Mouse (Mus musculus) forebrain, embryonic 11.5 days (tissue): Measurements from ENCODE around the gene Kcnj6. TPM values are rescaled to one million over a fixed set of nuclear protein-coding genes. Genes with fewer than 3 reads are reported as not detected.

Source experiments
- ATAC-seq: fragments of 200-750 bp; cut with Nextera tagmentation; replicated peaks from 2 replicates; pipeline ENCODE4 v1.8.0; 2017; ENCODE audit warnings: moderate TSS enrichment; ENCODE audit not compliant: low FRiP score
- DNase-seq: peaks from one replicate; pipeline ENCODE4 v3.0.0-alpha.2; 2017; ENCODE audit warnings: low spot score
- H3K27ac ChIP-seq: fragments of 300-500 bp; sonication (generic); 2 replicates; pipeline ENCODE4 v1.5.1; 2014; ENCODE audit warnings: low read depth, low read length
- H3K27me3 ChIP-seq: fragments of 300-500 bp; sonication (generic); 2 replicates; pipeline ENCODE4 v1.6.1; 2014; ENCODE audit warnings: mild to moderate bottlenecking, low read length, mixed read lengths; ENCODE audit not compliant: control insufficient read depth, insufficient read depth
- H3K36me3 ChIP-seq: fragments of 300-500 bp; sonication (generic); 2 replicates; pipeline ENCODE4 v1.6.1; 2014; ENCODE audit warnings: mild to moderate bottlenecking, low read length, moderate library complexity, mixed read lengths; ENCODE audit not compliant: control insufficient read depth, insufficient read depth
- H3K4me1 ChIP-seq: fragments of 300-500 bp; sonication (generic); replicated peaks from 2 replicates; pipeline ENCODE4 v1.6.1; 2014; ENCODE audit warnings: low read length, mixed read lengths; ENCODE audit not compliant: control insufficient read depth, insufficient read depth
- H3K4me2 ChIP-seq: fragments of 300-500 bp; sonication (generic); 2 replicates; pipeline ENCODE4 v1.6.1; 2014; ENCODE audit warnings: low read depth, mild to moderate bottlenecking, low read length, moderate library complexity, mixed read lengths; ENCODE audit not compliant: severe bottlenecking
- H3K4me3 ChIP-seq: fragments of 300-500 bp; sonication (generic); 2 replicates; pipeline ENCODE4 v1.5.1; 2014; ENCODE audit warnings: low read depth, low read length
- H3K9ac ChIP-seq: fragments of 300-500 bp; sonication (generic); 2 replicates; pipeline ENCODE4 v1.6.1; 2014; ENCODE audit warnings: low read length
- H3K9me3 ChIP-seq: fragments of 300-500 bp; sonication (generic); 2 replicates; pipeline ENCODE4 v1.6.1; 2016; ENCODE audit warnings: low read length, mixed read lengths; ENCODE audit not compliant: control insufficient read depth
- WGBS: fragments of 180-500 bp; shearing (Covaris S2); extraction: QIAGEN DNeasy Blood & Tissue Kit; methylation state at CpG from one replicate; pipeline ENCODE4 v1.1.7; 2014; 5-methylcytosine and 5-hydroxymethylcytosine counted together
- polyA plus RNA-seq: library from polyadenylated mRNA; unstranded; fragments of >200 nt; fragmentation: Nextera tagmentation; extraction: Ambion mirVana; gene quantifications from 2 replicates; pipeline ENCODE4 v1.2.1, GENCODE M21; 2014

Gene Kcnj6
- polyA plus RNA-seq, 1 experiment from 2014 or later: 0.27 TPM

DNA sequence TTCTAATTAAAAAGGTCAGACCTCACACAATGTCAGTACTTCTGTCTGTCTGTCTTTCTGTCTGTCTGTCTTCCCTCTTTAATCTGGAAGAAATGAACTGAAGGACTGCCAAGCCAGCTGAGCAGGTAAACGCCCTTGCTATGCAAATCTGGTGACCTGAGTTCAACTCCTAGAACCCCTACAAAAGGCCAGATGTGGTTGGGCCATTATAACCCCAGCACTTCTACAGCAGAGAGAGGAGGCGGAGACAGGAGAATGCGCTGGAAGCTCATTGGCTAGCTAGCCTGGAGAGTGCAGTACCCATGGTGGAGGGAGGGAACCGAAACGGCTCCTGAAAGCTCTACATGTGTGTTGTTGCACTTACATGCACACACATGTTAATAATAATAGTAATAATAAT, 141.5 kb downstream of the Kcnj6 start:
- Histone ChIP-seq H3K27ac (no peak overlapping the region), H3K9ac (no peak overlapping the region), H3K4me2 (no peak overlapping the region), H3K36me3 (no peaks in the 10 kb centered on the region), H3K27me3 (no peaks in the 10 kb centered on the region), H3K4me3 (no peak overlapping the region), H3K4me1 (no peaks in the 10 kb centered on the region), H3K9me3 (no peaks in the 10 kb centered on the region)
- ATAC-seq: no peak
- WGBS: 92% methylated on average over 5 of the region's 5 CpGs
- DNase-seq: no peak

DNA sequence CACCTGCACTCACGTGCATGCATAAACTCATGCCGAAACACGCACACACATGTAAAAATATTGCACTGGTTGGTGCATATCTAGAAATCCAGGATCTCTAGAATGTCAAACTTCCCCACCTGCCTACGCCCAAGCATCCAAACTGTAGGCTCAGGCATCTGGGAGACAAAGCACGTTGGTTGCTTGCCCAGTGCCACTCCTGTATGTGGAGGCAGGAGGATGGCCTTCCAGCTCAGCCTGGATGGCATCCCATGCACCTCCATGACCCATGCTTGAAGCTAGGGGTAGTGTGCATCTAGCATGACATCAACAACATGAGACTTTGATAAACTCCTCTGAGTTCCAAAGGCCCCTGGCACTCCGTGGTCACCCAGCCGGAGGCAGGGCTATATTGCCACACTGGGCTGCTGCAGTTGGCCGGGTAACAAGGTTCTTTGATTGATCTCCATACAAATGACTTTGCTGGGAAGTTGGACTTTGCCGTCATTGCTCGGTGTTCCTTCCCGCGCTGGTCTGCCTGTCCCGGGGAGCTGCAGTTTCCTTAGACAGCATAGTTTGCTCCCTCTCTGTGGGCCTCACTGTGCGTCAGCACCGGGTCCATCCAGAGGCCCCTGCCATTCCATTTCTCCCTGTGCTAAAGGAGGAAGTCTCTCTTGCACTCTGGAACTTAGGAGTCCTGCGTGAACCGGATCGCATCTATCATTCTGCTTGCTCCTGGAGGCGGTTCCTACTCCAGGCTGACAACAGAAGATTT, 144.9 kb downstream of the Kcnj6 start:
- 88% methylated on average over 19 of the region's 19 CpGs for WGBS
- no peak overlapping the region for H3K9ac ChIP-seq
- no peaks in the 10 kb centered on the region for H3K4me1 ChIP-seq
- H3K27ac ChIP-seq: no peak overlapping the region
- H3K27me3 ChIP-seq: no peaks in the 10 kb centered on the region
- H3K4me3 ChIP-seq: no peak overlapping the region
- no peak overlapping the region for H3K4me2 ChIP-seq
- no peaks in the 10 kb centered on the region for H3K36me3 ChIP-seq
- no peak for DNase-seq
- no peak for ATAC-seq
- no peaks in the 10 kb centered on the region for H3K9me3 ChIP-seq

DNA sequence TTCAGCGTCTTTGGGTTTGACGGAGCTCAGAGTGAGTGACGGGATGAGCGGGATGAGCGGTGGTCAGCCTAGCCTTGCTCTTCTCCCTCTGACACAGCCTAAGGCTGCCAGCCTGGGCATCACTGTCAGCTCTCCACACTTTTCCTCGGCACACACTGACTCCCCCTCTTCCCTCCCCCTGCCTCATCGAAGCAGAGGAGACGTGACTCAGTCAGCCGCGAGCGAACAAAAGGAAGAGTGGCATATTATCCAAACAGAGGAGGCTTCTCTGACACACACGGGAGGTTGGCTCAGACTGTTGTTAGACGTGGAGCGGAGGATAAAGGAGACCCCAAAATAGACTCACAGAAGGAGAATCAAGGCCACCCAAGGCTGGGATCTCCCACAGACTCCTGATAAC, 147.1 kb downstream of the Kcnj6 start:
- Histone ChIP-seq H3K27me3 (no peaks in the 10 kb centered on the region), H3K4me2 (no peak overlapping the region), H3K4me1 (no peaks in the 10 kb centered on the region), H3K9me3 (no peaks in the 10 kb centered on the region), H3K9ac (no peak overlapping the region), H3K27ac (no peak overlapping the region), H3K36me3 (no peaks in the 10 kb centered on the region), H3K4me3 (no peak overlapping the region)
- no peak for DNase-seq
- ATAC-seq: no peak
- WGBS: 60% methylated on average over 14 of the region's 14 CpGs

DNA sequence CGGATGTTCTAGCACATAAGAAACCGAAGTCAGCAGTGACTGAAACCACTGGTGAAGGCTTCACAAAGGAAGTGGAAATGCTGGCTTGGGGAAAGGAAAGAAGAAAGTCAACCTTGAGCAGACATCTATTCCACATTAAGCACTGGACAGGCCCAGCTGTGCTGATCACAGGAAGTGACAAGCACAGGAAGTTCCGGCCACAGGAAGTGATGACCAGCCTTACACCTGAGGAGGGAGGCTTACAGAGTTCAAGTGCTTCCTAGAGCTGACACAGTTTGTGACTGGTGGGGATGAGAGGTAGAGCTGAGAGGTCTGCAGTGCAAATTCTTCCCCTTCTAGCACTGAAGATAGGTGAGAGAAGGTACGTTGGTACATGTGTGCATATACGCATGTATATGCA, 151.5 kb downstream of the Kcnj6 start:
- no peaks in the 10 kb centered on the region for H3K9me3 ChIP-seq
- H3K9ac ChIP-seq: no peak overlapping the region
- no peak overlapping the region for H3K4me2 ChIP-seq
- H3K4me1 ChIP-seq: no peaks in the 10 kb centered on the region
- H3K27me3 ChIP-seq: no peaks in the 10 kb centered on the region
- ATAC-seq (no peak), DNase-seq (no peak)
- H3K36me3 ChIP-seq: no peaks in the 10 kb centered on the region
- 92% methylated on average over 5 of the region's 5 CpGs for whole genome bisulfite sequencing
- H3K27ac ChIP-seq: no peak overlapping the region
- no peak overlapping the region for H3K4me3 ChIP-seq

DNA sequence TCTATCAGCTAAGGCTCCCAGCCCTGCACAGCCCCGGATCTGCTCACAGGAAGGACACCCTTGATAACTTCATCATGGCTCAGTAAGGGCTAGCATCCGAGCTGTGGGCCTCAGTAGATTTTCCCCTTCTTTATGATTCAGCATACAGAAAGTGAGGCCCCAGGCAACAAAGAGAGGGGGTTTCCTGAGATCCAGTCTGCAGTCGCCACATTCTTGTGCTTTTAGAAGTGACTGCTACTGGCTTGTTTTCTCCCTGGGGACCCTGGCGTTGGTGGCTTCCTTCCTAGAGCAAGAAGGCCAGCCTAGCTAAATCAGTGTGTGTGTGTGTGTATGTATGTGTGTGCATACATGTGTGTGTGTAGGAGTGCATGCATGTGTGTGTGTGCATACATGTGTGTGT, 152.7 kb downstream of the Kcnj6 start:
- H3K27me3 ChIP-seq: no peaks in the 10 kb centered on the region
- H3K27ac ChIP-seq: no peak overlapping the region
- WGBS: 61% methylated on average over 4 of the region's 4 CpGs
- H3K4me1 ChIP-seq: no peaks in the 10 kb centered on the region
- no peak overlapping the region for H3K4me3 ChIP-seq
- no peaks in the 10 kb centered on the region for H3K36me3 ChIP-seq
- no peak overlapping the region for H3K9ac ChIP-seq
- H3K9me3 ChIP-seq: no peaks in the 10 kb centered on the region
- DNase-seq: no peak
- no peak for ATAC-seq
- no peak overlapping the region for H3K4me2 ChIP-seq

DNA sequence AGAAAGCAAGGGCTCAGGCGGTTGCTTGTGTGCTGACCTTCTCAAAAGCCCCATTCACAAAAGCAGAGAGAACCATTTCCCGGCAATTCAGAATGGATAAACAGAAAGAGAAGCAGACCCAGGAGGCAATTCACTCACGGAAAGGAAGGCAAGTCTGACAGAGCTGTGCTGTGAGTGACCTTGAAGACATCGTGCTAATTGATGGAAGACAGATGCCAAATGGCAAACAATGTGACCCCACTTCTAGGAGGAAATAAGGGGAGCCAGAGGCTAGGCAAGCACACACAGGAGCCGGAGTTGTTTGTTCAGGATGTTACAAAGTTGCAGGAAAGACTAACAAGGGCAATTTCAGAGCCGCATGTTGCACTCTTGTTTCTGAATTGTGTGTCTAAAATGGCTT, 158.1 kb downstream of the Kcnj6 start:
- no peaks in the 10 kb centered on the region for H3K4me1 ChIP-seq
- no peak overlapping the region for H3K9ac ChIP-seq
- no peaks in the 10 kb centered on the region for H3K36me3 ChIP-seq
- H3K4me2 ChIP-seq: no peak overlapping the region
- ATAC-seq: no peak
- H3K27ac ChIP-seq: no peak overlapping the region
- no peak for DNase-seq
- WGBS: 54% methylated on average over 6 of the region's 6 CpGs
- no peaks in the 10 kb centered on the region for H3K27me3 ChIP-seq
- H3K9me3 ChIP-seq: no peaks in the 10 kb centered on the region
- H3K4me3 ChIP-seq: no peak overlapping the region

DNA sequence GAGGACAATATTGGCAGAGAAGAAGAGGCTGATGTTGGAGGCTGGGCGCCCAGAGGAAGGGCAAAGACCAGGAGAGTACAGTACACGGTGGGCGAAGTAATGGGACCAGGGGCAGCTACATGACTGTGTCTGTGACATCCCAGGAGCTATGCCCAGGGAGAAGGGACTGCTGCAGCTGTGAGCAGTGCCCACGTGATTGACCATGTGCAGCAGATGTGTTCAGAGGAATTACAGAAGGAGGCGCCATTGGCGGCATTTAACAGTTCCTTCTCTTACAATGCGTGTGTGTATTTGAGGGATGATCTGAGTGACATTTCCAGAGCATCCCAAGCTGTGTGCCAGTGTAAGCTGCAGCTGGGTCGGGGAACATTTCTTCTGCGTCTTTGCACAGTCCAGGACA, 159.6 kb downstream of the Kcnj6 start:
- no peak overlapping the region for H3K27ac ChIP-seq
- no peaks in the 10 kb centered on the region for H3K36me3 ChIP-seq
- no peak for ATAC-seq
- WGBS: 85% methylated on average over 9 of the region's 9 CpGs
- H3K4me1 ChIP-seq: no peaks in the 10 kb centered on the region
- H3K4me2 ChIP-seq: no peak overlapping the region
- no peaks in the 10 kb centered on the region for H3K9me3 ChIP-seq
- no peak for DNase-seq
- no peaks in the 10 kb centered on the region for H3K27me3 ChIP-seq
- no peak overlapping the region for H3K4me3 ChIP-seq
- H3K9ac ChIP-seq: no peak overlapping the region

DNA sequence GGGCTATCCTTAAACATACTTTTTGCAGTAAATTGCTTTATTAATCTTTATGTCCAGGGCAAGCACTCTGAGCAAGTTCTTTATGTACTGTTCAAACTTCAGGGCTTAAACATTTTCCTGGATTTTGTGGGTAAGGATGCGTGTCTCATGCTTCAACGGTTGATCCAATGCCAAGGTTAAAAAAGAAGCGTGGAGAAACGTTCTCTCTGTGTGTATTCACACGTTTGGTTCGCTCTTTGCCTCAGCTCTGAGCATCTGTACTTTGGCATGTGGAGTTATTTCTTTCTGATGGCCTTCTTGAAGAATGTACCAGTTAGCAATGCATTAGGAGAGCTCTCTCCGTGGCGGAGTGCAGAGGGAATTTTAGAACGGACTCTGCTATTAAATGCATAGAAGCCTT, 163.0 kb downstream of the Kcnj6 start:
- H3K4me3 ChIP-seq: no peak overlapping the region
- ATAC-seq: no peak
- no peak overlapping the region for H3K27ac ChIP-seq
- WGBS: 93% methylated on average over 9 of the region's 9 CpGs
- no peak overlapping the region for H3K4me2 ChIP-seq
- no peak overlapping the region for H3K9ac ChIP-seq
- H3K9me3 ChIP-seq: no peaks in the 10 kb centered on the region
- H3K27me3 ChIP-seq: no peaks in the 10 kb centered on the region
- no peaks in the 10 kb centered on the region for H3K36me3 ChIP-seq
- H3K4me1 ChIP-seq: no peaks in the 10 kb centered on the region
- no peak for DNase-seq

DNA sequence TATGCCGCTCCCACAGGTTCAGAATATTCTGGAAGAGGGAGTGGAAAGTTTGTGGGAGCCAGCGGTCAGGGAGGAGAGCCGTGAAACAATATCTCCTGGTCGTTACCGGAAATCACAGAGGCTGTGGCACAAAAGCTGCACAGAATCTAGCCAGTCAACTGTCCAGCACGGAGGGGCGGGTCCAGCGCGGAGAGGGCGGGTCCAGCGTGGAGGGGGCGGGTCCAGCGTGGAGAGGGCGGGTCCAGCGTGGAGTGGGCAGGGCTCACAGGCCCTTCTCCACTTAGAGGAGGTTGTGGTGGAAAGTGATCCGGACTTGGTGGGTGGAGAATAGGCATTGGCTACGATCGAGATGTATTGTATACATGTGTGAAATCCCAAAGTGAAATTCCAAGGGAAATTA, 169.3 kb downstream of the Kcnj6 start:
- H3K9ac ChIP-seq: no peak overlapping the region
- 91% methylated on average over 18 of the region's 18 CpGs for WGBS

More for the DNA sequence above, 169.3 kb downstream of the Kcnj6 start:
- no peak for ATAC-seq
- H3K36me3 ChIP-seq: no peaks in the 10 kb centered on the region
- no peaks in the 10 kb centered on the region for H3K27me3 ChIP-seq
- no peaks in the 10 kb centered on the region for H3K4me1 ChIP-seq
- no peak overlapping the region for H3K27ac ChIP-seq
- H3K9me3 ChIP-seq: no peaks in the 10 kb centered on the region
- no peak overlapping the region for H3K4me3 ChIP-seq
- no peak for DNase-seq
- no peak overlapping the region for H3K4me2 ChIP-seq
